Mouse (Mus musculus) layer of hippocampus, postnatal 14 days (tissue): ENCODE data around the gene Fmo5. TPM values are rescaled to one million over a fixed set of nuclear protein-coding genes. Genes with fewer than 3 reads are reported as not detected.
A peak's percentile ranks its signal among the peaks of the same experiment; 100 is the strongest.

Experiments
- DNase-seq, 2 experiments: peaks; one replicate each; pipeline ENCODE4 v3.0.0; 2021 to 2022; ENCODE audit warnings: low spot score in 2 of 2, mixed read lengths in 1 of 2
- microRNA-seq, 2 experiments: library from miRNA; unstranded; fragments of <30 nt; microRNA quantifications; one replicate each; pipeline ENCODE4 v1.2.0; 2021
- total RNA-seq, 2 experiments: library from RNA; stranded (reverse); gene quantifications; 2 replicates each; pipeline ENCODE4 v1.2.3; 2021

Fmo5 gene
- total RNA-seq, 2 experiments from 2014 or later = 2.0 to 3.1 TPM

GRCm38 (mm10) chr3:97680631-97681320, 52.2 kb downstream of the Fmo5 start:
- peak; percentile 70 to 76 for DNase-seq

GRCm38 (mm10) chr3:97681321-97682158, 52.9 kb downstream of the Fmo5 start:
- DNase-seq = peak; percentile 68 to 75

DNA sequence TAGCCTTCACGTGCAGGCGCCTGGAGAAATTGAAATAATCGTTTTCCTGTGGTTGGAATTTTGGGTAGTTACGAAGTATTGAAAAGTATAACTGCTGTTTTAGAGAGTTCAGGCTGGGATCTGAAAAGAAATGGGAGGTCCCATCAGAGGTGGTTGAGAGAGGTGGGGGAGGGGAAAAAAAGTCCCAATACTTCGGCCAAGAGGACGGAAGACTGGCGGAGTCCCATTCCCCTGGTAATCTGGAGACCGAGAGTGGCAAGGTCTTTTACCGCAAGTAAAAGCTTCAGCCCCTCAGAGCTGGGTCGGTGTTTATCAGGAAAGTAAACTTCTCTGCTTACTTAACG, 53.5 kb downstream of the Fmo5 start:
- no peak for DNase-seq

DNA sequence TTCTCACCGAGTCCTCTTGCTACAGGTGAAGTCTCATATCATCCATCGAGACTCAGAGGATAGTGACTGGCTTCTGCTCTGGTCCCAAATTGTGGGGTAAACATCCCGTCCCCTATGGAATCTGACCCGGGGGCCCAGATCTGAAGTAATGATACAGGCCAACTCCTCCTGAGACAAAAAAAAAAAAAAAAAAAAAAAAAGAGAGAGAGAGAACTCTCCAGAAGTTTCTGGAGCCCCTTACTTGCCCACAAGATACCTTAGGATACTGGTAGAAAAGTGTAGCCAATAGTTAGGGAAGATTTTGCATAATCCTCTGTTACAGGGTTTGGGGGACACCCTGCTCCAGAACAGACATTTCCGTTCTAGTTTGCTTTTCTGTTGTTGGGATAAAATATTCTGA, 54.0 kb downstream of the Fmo5 start:
- DNase-seq = no peak

- DNase-seq = no peak
Measured at GRCm38 (mm10) chr3:97683560-97684195, 55.1 kb downstream of the Fmo5 start.

GRCm38 (mm10) chr3:97686372-97687117, 57.9 kb downstream of the Fmo5 start:
- DNase-seq = no peak

DNA sequence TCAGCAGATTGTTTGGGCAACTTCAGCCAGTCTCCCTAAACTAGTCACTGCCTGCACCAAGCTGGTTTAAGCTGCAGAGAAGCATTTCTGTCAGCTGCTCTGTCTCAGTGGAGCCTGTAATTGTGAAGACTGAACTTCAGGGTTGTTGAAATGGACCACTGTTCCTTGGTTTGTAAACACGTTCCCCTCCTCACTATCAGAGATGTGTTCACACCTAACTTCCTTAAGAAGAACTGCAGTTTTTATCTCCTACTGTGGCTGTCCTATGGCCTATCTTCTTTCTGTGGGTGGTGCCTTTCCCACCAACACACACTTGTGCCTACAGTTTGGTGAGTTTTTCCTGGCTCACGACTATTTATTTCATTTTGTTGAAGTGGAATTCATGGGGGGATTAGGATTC, 60.7 kb downstream of the Fmo5 start:
- DNase-seq = no peak

GRCm38 (mm10) chr3:97690590-97690989, 62.0 kb downstream of the Fmo5 start:
- no peak for DNase-seq

- DNase-seq = no peak
Measured at GRCm38 (mm10) chr3:97691443-97692017, 62.9 kb downstream of the Fmo5 start.

- no peak for DNase-seq
Measured at GRCm38 (mm10) chr3:97693806-97694205, 65.2 kb downstream of the Fmo5 start.

DNA sequence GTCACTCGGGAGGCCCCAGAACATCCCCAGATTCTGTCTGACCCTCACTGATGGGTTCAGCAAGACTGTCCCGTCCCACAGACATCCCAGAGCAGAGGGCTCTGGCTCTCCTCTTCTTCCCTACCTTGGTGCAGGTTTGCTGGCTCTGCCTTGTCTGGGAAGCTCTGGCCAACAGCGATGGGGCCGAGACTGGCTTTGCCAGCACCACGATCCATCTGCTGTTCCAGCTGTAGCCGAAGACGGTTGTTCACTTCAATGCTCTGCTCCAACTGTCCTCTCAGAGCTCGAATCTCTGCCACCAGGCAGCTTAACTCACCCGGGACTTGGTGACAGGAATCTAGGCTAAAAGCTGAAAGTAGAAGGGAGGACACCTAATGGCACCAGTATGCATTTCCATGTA, 68.3 kb downstream of the Fmo5 start:
- DNase-seq = no peak

DNA sequence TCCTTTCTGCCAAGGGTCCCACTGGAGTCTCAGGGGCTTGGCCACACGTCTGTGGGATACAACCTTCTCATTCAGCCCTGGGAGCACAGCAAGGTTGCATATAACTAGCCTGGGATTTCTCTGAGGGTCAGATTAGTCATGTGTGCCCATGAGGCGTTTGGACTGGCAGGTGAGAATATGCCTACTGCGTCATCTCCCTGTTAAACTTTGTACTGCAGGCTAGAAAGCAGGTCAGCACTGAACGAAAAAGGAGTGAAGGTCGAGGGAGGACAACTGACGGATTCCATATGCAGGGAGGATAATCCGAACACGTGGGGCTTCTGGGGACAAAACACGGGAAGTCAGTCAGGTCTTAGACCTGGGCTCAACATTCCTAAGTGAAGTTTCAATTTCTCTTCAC, 68.7 kb downstream of the Fmo5 start:
- DNase-seq = no peak

GRCm38 (mm10) chr3:97699061-97699460, 70.5 kb downstream of the Fmo5 start:
- no peak for DNase-seq

DNA sequence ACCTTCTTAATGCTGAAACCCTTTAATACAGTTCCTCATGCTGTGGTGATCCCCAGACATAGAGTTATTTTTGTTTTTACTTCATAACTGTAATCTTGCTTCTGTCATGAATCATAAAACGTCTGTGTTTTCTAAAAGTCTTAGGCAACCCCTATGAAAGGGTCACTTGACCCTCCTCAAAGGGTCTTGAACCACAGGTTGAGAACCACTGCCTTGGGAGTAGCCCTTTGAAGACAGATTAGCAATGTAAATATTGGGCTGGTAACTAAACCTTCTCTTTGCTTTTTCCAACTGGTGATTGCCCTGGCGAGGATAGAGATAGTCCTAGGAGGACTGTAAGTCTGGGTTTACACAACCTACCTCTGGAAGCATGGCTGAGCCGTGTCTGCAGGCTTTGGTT, 72.6 kb downstream of the Fmo5 start:
- DNase-seq = no peak

DNA sequence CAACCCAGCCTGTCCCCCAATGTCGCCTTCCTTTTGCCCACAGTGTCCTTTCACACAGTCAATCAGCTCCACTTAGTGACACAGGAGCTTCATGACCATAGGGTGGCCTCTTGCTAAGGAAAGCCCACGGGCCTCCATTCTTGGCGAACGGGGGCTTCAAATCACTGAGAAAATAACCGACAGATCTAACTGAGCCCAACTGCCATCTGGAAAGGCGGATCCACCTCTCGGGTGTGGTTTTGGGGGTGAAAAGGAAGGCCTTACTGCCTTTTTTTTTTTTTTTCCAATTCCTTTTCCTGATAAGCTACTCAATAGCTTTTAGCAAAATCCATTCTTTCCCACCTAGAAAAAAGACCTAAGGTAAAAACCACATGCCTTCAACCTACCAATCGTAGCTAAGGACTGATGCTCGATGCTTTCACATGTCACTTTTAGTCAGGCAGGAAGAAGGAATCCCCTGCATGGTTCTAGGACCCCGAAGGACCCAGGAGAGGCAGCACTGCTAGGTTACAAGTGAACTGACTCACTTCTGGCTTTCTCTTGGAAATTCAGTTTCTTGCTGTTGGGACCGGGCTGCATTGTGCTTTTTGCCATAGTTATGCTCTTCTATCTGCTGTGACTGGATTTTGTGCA, 74.0 kb downstream of the Fmo5 start:
- no peak for DNase-seq

Small RNA genes lying within 50 kb of the gene (microRNA-seq; reads per million reads assigned to microRNA genes)
- gene Mir7225 = 0 reads per million in 2 experiments

Other genes starting within 250 kb of the Fmo5 start
- gene Olfr1402, start 206.8 kb upstream of the Fmo5 start, total RNA-seq = not detected
- gene Chd1l, start 18.6 kb upstream of the Fmo5 start, total RNA-seq = 10 to 100 TPM in 1 of 2 experiments, 1 to 10 TPM in 1; 8.7 to 11.8 TPM
- gene Prkab2, start 29.4 kb downstream of the Fmo5 start, total RNA-seq = 10 to 100 TPM; 36.5 to 38.2 TPM
- gene Gm17651, start 45.9 kb downstream of the Fmo5 start, total RNA-seq = not detected